Mouse (Mus musculus) effector memory CD4-positive, alpha-beta T cell, adult 5 months (primary cell): ENCODE measurements around the gene Mageb1. TPM values are rescaled to one million over a fixed set of nuclear protein-coding genes. Genes with fewer than 3 reads are reported as not detected.

ENCODE experiments used
- polyA plus RNA-seq: library from polyadenylated mRNA; unstranded; fragments of 100-300 nt; shearing (Covaris generic); gene quantifications from one replicate; pipeline ENCODE4 v1.2.1, GENCODE M21; 2017

Gene Mageb1
- not detected for polyA plus RNA-seq

GRCm38 (mm10) chrX:92016233-92016632, at the start of gene Mageb1:
Gene Mageb1 (minus strand): TSS chrX:92016333.

Other genes with a start within 250 kb of the Mageb1 start
- gene Mageb5, start 233.3 kb downstream of the Mageb1 start, polyA plus RNA-seq: not detected